Mouse (Mus musculus) liver, embryonic 14.5 days (tissue): ENCODE measurements around the gene Cd93.

ENCODE experiments used
- CTCF ChIP-seq: IDR thresholded peaks from 2 replicates; pipeline ENCODE4 v1.5.1; 2016; ENCODE audit warnings: antibody characterized with exemption, low read depth, control low read depth
- EP300 ChIP-seq: IDR thresholded peaks from 2 replicates; pipeline ENCODE4 v1.6.1; 2016; ENCODE audit warnings: antibody characterized with exemption, low read depth

DNA sequence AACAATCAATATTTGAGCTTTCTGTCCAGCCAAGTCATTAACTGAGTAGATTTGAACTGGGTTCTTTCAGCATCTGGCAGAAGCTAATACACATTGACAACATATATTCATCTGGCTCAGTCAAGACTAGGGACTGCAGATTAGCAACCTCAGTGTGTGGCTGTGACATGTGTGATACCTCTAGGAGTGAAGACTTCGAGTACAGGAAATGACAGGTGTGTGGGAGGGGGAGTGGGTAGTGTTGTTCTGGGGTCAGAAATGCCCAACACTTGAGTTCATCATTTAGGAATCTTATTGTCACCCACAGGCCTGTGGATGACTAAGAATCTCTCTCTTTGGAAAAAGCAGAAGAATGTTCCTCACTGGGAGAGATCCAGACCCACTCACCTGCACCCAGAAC is 22.3 kb downstream of the Cd93 start:
- TF ChIP-seq CTCF = no peak
- TF ChIP-seq EP300 = no peak
